Mouse (Mus musculus) limb, embryonic 12.5 days (tissue): ENCODE measurements around the gene Zbtb42. TPM values are rescaled to one million over a fixed set of nuclear protein-coding genes. Genes with fewer than 3 reads are reported as not detected.

Experiments
- ATAC-seq: fragments of 200-750 bp; cut with Nextera tagmentation; 2 replicates; pipeline ENCODE4 v1.8.0; 2017; ENCODE audit warnings: low read depth, moderate TSS enrichment; ENCODE audit not compliant: insufficient number of reproducible peaks, insufficient read depth, low FRiP score, low TSS enrichment
- H3K27ac ChIP-seq: fragments of 300-500 bp; sonication (generic); 2 replicates; pipeline ENCODE4 v1.5.1; 2016; ENCODE audit warnings: mild to moderate bottlenecking, moderate library complexity
- H3K27me3 ChIP-seq: fragments of 300-500 bp; sonication (generic); 2 replicates; pipeline ENCODE4 v1.6.1; 2016; ENCODE audit warnings: mild to moderate bottlenecking, moderate library complexity
- H3K36me3 ChIP-seq: fragments of 300-500 bp; sonication (generic); 2 replicates; pipeline ENCODE4 v1.6.1; 2016; ENCODE audit warnings: mild to moderate bottlenecking, moderate library complexity
- H3K4me1 ChIP-seq: fragments of 300-500 bp; sonication (generic); replicated peaks from 2 replicates; pipeline ENCODE4 v1.6.1; 2016
- H3K4me2 ChIP-seq: fragments of 300-500 bp; sonication (generic); 2 replicates; pipeline ENCODE4 v1.6.1; 2016; ENCODE audit warnings: mild to moderate bottlenecking, moderate library complexity
- H3K4me3 ChIP-seq: fragments of 300-500 bp; sonication (generic); replicated peaks from 2 replicates; pipeline ENCODE4 v1.5.1; 2016; ENCODE audit warnings: mild to moderate bottlenecking
- H3K9ac ChIP-seq: fragments of 300-500 bp; sonication (generic); replicated peaks from 2 replicates; pipeline ENCODE4 v1.6.1; 2016; ENCODE audit warnings: mild to moderate bottlenecking, moderate library complexity
- H3K9me3 ChIP-seq: fragments of 300-500 bp; sonication (generic); 2 replicates; pipeline ENCODE4 v1.6.1; 2016; ENCODE audit warnings: mild to moderate bottlenecking, moderate library complexity
- WGBS: fragments of 180-500 bp; shearing (Covaris S2); methylation state at CpG from one replicate; pipeline ENCODE4 v1.1.7; 2016; 5-methylcytosine and 5-hydroxymethylcytosine counted together
- microRNA-seq: library from miRNA; unstranded; fragments of <30 nt; microRNA quantifications from one replicate; pipeline ENCODE4, GENCODE M21; 2017
- polyA plus RNA-seq: library from polyadenylated mRNA; unstranded; fragments of >200 nt; fragmentation: Nextera tagmentation; extraction: Ambion mirVana; gene quantifications from 2 replicates; pipeline ENCODE4 v1.2.1, GENCODE M21; 2016

The Zbtb42 gene
- polyA plus RNA-seq, 1 experiment from 2014 or later: 1.4 TPM

DNA sequence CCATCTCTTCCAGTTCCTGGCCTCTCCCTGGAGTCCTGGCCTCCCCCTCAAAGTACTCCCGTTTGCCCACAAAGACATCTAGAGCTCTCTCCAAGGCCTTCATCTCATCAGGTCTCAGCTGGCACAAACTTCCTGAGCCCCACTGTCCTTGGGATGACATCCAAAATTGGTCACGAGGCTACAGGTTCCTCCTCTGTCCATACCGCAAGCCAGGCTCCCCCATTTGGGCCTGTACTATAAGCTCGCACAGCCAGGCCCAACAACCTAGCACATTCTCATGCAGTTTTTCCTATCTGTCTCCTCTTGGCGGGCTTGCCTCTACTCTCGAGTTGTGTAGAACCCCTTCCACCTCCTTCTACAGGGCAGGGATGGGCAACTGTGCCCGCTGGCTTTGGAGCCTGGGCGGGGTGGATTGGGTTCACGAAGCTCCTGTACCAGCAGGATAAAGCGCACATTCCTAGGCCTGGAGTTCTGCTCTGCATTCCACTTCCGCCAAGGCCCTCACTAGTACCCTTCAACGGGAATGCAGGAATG, 42.3 kb downstream of the Zbtb42 start:
- 36% methylated on average over 12 of the region's 12 CpGs for WGBS
- ATAC-seq: no peak
- Histone ChIP-seq H3K4me2 (peak overlapping the region; percentile 94), H3K27ac (peak overlapping the region; percentile 77), H3K4me1 (peaks cover 40% of the 10 kb centered on the region), H3K4me3 (peak overlapping the region; percentile 94), H3K9ac (no peak overlapping the region), H3K36me3 (peaks cover 10% of the 10 kb centered on the region), H3K9me3 (no peaks in the 10 kb centered on the region), H3K27me3 (peaks cover 34% of the 10 kb centered on the region)

DNA sequence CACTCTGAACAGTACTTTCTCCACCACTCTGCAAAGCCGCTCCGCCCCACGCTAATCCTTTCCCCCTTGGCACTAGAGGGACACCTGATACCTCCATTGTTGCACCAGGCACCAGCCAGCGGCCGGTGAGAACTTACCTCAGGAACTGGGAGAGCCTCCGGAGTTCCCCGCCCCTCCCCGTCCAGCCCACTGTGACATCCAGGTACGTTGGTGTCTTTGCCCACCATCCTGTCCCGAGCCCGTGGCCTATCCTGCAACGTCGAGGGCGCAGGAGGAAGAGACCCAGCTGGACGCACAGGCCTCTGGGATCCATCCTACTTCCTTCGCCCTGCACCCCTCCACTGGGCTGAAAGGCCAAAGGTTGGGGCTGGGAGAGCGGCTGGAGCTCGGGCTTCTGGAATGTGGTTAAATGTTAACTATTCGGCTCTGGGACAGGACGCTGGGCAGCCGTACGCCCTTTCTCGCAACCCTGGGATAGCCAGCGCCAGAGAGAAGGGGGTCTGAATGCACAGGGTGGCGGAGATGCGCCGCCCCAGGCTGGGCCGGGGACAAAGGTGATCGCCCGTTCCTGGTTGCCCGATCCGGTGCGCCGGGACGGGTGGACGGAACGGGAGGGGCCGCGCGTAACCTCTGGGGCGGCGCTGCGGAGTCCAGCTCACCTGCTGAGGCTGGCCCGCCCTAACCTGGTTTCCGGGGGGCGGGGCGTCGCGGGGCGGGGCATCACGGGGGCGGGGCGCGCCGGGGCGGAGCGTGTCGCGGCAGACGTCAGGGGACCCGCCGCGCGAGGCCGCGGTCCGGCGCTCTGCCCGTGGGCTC, 43.0 kb downstream of the Zbtb42 start:
- Histone ChIP-seq H3K9me3 (no peaks in the 10 kb centered on the region), H3K4me2 (peak overlapping the region; percentile 94), H3K4me3 (peak overlapping the region; percentile 94), H3K27me3 (peaks cover 34% of the 10 kb centered on the region), H3K9ac (peak overlapping the region; percentile 91), H3K36me3 (peaks cover 12% of the 10 kb centered on the region), H3K27ac (peak overlapping the region; percentile 77), H3K4me1 (peaks cover 40% of the 10 kb centered on the region)
- ATAC-seq: peak; percentile 43
- WGBS: 2% methylated on average over 66 of the region's 69 CpGs

DNA sequence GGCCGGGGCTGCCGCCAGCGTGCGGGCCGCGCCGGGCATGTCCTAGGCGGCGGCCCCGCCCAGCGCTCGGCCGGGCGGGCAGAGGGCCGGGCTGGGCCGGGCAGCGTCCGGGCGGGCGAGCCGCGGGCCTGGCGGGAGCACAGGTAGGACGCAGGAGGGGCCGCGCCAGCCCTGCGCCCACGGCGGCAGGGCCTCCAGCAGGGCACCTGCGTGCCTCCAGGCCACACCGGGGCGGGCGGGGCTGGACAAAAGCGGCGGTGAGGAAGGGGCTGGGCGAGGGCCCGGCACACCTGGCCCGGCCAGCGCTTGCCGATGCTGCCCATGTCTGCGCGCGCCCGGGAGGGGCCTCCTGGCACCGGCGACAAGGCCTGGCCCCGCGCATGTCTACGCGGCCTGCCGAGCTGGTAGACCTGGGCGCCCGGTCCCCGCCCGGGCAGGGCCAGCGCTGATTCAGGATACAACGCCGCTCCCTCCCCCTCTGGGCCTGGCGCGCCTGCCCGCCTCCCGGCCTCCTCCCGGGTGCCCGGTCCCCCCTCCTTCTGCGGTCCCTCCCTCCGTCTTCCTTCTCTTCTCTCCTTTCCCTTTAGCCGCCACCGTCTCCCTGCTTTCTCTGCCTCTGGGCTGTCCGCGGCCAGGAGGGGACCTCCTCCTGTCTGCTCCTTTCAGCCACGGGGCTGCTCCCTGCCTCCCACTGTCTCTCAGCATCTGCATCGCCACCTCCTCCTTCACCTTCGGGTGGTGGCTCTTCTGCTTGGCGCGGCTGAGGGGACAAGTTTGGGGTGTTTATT, 43.8 kb downstream of the Zbtb42 start:
- peak overlapping the region; percentile 94 for H3K4me3 ChIP-seq
- H3K27ac ChIP-seq: peak overlapping the region; percentile 54; the same call in 1 of the 2 replicates
- H3K9me3 ChIP-seq: no peaks in the 10 kb centered on the region
- peaks cover 40% of the 10 kb centered on the region for H3K4me1 ChIP-seq
- H3K4me2 ChIP-seq: peak overlapping the region; percentile 94
- H3K9ac ChIP-seq: peak overlapping the region; percentile 91
- peaks cover 19% of the 10 kb centered on the region for H3K36me3 ChIP-seq
- peaks cover 34% of the 10 kb centered on the region for H3K27me3 ChIP-seq
- ATAC-seq: peak; percentile 9; the same call in 1 of the 2 replicates
- WGBS: 0% methylated on average over 58 of the region's 75 CpGs

DNA sequence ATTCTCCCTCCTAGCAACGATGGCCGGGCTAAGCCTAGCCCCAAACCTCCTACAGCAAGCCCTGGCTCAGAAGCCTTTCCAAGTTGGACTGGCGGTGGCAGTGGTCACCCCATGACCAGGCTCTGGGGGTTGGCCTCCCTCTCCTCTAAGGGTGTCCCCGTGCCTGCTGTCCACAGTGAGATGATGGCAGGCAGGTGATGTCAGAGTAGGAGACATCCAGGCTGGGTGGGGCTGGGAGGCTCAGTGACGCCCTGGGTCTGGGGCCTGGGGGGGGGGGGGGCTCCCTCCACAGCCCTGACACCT, 44.4 kb downstream of the Zbtb42 start:
- Histone ChIP-seq H3K36me3 (peaks cover 23% of the 10 kb centered on the region), H3K27me3 (peaks cover 34% of the 10 kb centered on the region), H3K9me3 (no peaks in the 10 kb centered on the region), H3K4me3 (peak overlapping the region; percentile 94), H3K4me1 (peaks cover 40% of the 10 kb centered on the region), H3K4me2 (peak overlapping the region; percentile 94), H3K9ac (peak overlapping the region; percentile 91), H3K27ac (0 out of 2 replicates have a peak overlapping the region, but pooled peaks have one; percentile 23)
- 10% methylated on average over 5 of the region's 5 CpGs for WGBS
- ATAC-seq: peak; percentile 40

DNA sequence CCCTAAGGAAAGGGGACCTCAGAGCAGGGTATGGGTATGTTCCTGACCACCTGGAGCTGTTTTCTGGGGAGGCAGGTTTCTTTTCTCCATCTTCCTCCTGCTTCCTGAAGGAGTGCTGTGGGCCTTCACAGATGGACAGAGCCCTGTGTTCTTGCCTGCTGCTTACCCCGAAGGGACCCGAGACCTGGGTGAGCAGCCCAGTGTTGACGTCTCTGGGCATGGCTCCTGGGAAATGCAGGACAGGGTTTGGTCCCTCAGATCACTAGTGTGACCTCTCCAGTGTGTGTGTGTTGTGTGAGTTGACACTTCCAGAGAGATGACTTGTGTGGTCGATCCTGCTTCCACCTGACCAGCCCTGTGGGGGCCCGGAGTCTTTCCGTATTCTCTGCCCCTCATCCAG, 44.8 kb downstream of the Zbtb42 start:
- peaks cover 23% of the 10 kb centered on the region for H3K36me3 ChIP-seq
- peak overlapping the region; percentile 94 for H3K4me3 ChIP-seq
- peaks cover 40% of the 10 kb centered on the region for H3K4me1 ChIP-seq
- H3K9me3 ChIP-seq: no peaks in the 10 kb centered on the region
- ATAC-seq: no peak
- 90% methylated on average over 6 of the region's 6 CpGs for WGBS
- peak overlapping the region; percentile 91; the same call in 1 of the 2 replicates for H3K9ac ChIP-seq
- peak overlapping the region; percentile 94 for H3K4me2 ChIP-seq
- H3K27me3 ChIP-seq: peaks cover 34% of the 10 kb centered on the region
- no peak overlapping the region for H3K27ac ChIP-seq

DNA sequence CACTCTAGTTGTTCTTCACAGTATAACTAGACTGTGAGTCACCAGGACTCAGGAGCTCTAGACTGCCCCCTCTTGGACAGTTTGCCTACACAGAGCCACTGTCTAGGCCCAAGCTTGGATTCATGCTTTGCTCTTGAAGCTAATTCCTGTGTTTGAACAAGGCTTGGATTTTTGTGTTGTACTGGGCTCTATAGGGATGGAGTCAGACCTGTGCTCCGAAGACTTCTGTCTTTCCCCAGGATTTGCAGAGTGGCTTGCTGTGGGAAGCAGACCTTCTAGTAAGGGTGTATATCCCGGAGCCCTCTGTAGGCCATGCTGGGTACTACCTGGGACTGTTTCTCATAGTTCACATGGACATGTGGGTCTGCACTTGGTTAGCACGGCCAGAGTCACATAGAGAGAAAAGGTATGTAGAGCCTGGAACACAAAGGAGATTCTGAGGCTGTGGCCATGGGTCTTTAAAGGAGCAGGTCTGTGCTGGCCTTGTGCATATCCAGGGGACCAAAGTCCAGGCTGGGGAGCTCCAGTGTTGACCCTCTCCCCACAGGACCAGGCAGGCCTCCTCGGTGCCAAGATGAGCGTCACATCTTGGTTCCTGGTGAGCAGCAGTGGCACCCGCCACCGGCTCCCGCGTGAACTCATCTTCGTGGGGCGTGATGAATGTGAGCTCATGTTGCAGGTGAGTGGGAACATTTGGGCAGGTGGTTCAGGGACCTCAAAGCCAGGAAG, 45.6 kb downstream of the Zbtb42 start:
- Histone ChIP-seq H3K9me3 (no peaks in the 10 kb centered on the region), H3K9ac (no peak overlapping the region), H3K4me3 (no peak overlapping the region), H3K27ac (no peak overlapping the region), H3K36me3 (peaks cover 27% of the 10 kb centered on the region), H3K27me3 (peaks cover 34% of the 10 kb centered on the region), H3K4me2 (0 out of 2 replicates have a peak overlapping the region, but pooled peaks have one; percentile 94), H3K4me1 (peaks cover 32% of the 10 kb centered on the region)
- no peak for ATAC-seq
- 77% methylated on average over 11 of the region's 11 CpGs for whole genome bisulfite sequencing

DNA sequence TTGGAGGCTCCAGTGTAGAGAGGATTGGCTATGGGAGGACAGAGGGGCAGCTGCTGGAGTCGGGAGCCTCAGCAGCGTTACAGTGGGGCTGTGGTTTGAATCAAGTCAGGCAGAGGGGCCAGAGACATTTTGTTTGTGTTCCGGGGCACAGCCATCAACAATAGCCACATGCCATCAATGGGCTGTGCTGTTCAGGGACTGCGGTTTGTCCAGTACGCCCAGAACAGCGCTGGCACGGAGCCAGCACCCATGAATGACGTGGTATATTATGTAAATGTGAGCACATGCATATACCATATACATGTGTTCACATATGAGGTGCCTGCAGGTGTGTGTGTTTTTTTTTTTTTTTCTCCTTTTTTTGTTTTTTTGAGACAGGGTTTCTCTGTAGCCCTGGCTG, 49.2 kb downstream of the Zbtb42 start:
- peaks cover 61% of the 10 kb centered on the region for H3K36me3 ChIP-seq
- H3K4me3 ChIP-seq: no peak overlapping the region
- no peak overlapping the region for H3K4me2 ChIP-seq
- H3K27ac ChIP-seq: no peak overlapping the region
- no peak for ATAC-seq
- H3K9me3 ChIP-seq: no peaks in the 10 kb centered on the region
- H3K27me3 ChIP-seq: peaks cover 11% of the 10 kb centered on the region
- H3K9ac ChIP-seq: no peak overlapping the region
- H3K4me1 ChIP-seq: peaks cover 14% of the 10 kb centered on the region
- WGBS: 85% methylated on average over 8 of the region's 8 CpGs

DNA sequence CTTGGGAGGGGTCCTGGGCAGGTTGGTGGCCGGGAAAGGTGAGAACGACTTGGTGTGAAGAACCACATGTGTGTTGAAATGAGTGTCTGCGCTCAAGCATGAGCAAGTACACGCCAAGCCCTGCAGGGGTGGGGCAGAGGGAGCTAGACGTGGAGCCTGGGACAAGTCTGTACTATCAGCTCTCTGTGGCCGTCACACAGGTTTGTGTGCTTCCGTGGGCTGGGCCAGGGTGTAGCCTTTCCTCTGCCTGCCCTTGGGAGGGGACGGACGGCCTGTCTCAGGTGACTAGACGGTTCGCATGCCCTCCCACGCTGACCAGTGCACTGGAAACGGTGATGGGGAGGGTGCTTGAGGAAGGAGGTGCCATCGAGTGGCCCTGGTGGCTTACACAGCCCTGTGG, 52.2 kb downstream of the Zbtb42 start:
- Histone ChIP-seq H3K4me1 (no peaks in the 10 kb centered on the region), H3K36me3 (peaks cover 83% of the 10 kb centered on the region), H3K4me2 (no peak overlapping the region), H3K27me3 (no peaks in the 10 kb centered on the region; the same call in 1 of the 2 replicates), H3K9me3 (no peaks in the 10 kb centered on the region), H3K9ac (no peak overlapping the region), H3K4me3 (no peak overlapping the region), H3K27ac (no peak overlapping the region)
- WGBS: 90% methylated on average over 14 of the region's 14 CpGs
- no peak for ATAC-seq

Small RNA genes within 50 kb of the gene (microRNA-seq; reads per million reads assigned to microRNA genes)
- 0.93 reads per million for gene Mir6939

Other genes starting within 250 kb of the Zbtb42 start
- 0.23 TPM in 1 of 2 replicates, not detected in the other for gene A530016L24Rik, start 189.4 kb upstream of the Zbtb42 start, polyA plus RNA-seq
- gene Tmem179, start 162.1 kb upstream of the Zbtb42 start, polyA plus RNA-seq: 0.19 and 0.23 TPM in 2 replicates
- 2.0 and 2.2 TPM in 2 replicates for gene Inf2, start 90.0 kb upstream of the Zbtb42 start, polyA plus RNA-seq
- 9.2 and 10.0 TPM in 2 replicates for gene Adssl1, start 58.8 kb upstream of the Zbtb42 start, polyA plus RNA-seq
- 248 and 258 TPM in 2 replicates for gene Siva1, start 34.1 kb upstream of the Zbtb42 start, polyA plus RNA-seq
- 67.0 and 156 TPM in 2 replicates for gene Akt1, start 3.9 kb upstream of the Zbtb42 start, polyA plus RNA-seq
- gene Cep170b, start 41.6 kb downstream of the Zbtb42 start, polyA plus RNA-seq: 17.8 and 18.8 TPM in 2 replicates
- 3.1 and 4.4 TPM in 2 replicates for gene Pld4, start 81.8 kb downstream of the Zbtb42 start, polyA plus RNA-seq
- 0.23 and 0.26 TPM in 2 replicates for gene Ahnak2, start 123.8 kb downstream of the Zbtb42 start, polyA plus RNA-seq
- 9.2 and 9.3 TPM in 2 replicates for gene Clba1, start 130.1 kb downstream of the Zbtb42 start, polyA plus RNA-seq
- gene Cdca4, start 150.6 kb downstream of the Zbtb42 start, polyA plus RNA-seq: 166 TPM in 2 replicates
- 0.08 TPM in 1 of 2 replicates, not detected in the other for gene Gpr132, start 189.4 kb downstream of the Zbtb42 start, polyA plus RNA-seq